In the genomic region with DNA sequence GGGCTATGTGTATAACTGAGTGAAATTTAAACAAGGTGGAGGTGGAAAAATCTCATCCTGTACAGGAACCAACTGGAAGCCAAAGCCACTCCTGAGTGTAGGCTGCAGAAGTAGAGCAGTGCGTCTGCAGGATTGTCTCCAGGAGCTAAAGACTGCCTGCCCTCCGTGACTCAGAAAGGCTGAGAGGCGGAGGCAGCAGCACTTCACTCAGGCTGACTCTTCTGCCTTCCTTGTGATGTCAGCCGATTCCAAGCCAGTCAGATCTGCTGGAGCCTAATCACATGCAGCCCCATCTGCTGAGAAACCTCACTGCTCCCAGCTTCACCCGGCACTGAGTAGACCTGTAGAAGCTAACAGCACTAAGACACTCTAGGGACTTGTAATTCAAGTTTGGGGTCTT, we compare ENCODE assay signal across 26 mouse cellular contexts. TPM values are rescaled to one million over a fixed set of nuclear protein-coding genes. Genes with fewer than 3 reads are reported as not detected.
DNase-seq lines count a peak whose midpoint lies in the region; ATAC-seq and TF ChIP-seq lines count a peak whose summit lies in the region.
"Had no signal": no experiment of that assay in that cellular context is flagged by ENCODE, and none has a peak within 500 bp of the region (broad histone marks: within the 10 kb centered on the region; RNA-seq: fewer than 3 reads in every experiment).

No protein-coding gene starts in this region.

- H3K9me3 ChIP-seq in hindbrain, embryonic 12.5 days (replicated peaks), result no peaks in the 10 kb centered on the region
- H3K9me3 ChIP-seq: embryonic facial prominence, embryonic 10.5 days; embryonic facial prominence, embryonic 12.5 days; forebrain, embryonic 13.5 days; forebrain, embryonic 15.5 days had no signal

- H3K4me3 ChIP-seq in left cerebral cortex, adult 2 months, result no peak overlapping the region
- no peak overlapping the region for H3K4me3 ChIP-seq in hindbrain, embryonic 12.5 days
- H3K4me3 ChIP-seq: embryonic facial prominence, embryonic 10.5 days; embryonic facial prominence, embryonic 12.5 days; forebrain, embryonic 13.5 days; forebrain, embryonic 15.5 days had no signal

- no peaks in the 10 kb centered on the region for H3K4me1 ChIP-seq in hindbrain, embryonic 12.5 days
- H3K4me1 ChIP-seq: embryonic facial prominence, embryonic 10.5 days; embryonic facial prominence, embryonic 12.5 days; forebrain, embryonic 13.5 days; forebrain, embryonic 15.5 days had no signal

- no peak overlapping the region for H3K27ac ChIP-seq in left cerebral cortex, adult 2 months
- no peak overlapping the region for H3K27ac ChIP-seq in hindbrain, embryonic 12.5 days
- H3K27ac ChIP-seq: embryonic facial prominence, embryonic 10.5 days; embryonic facial prominence, embryonic 12.5 days; forebrain, embryonic 13.5 days; forebrain, embryonic 15.5 days had no signal

- intact Hi-C loops in left cerebral cortex, adult 2 months (cut with DNase I), result loop anchor here (5.0 kb wide), 1 partner anchor 130 kb away; a partner anchor contains a TSS
- intact Hi-C loops in left cerebral cortex, postnatal 4 days (cut with DNase I), result no loop called here

- no peak overlapping the region for H3K4me2 ChIP-seq in hindbrain, embryonic 12.5 days (replicated peaks)
- H3K4me2 ChIP-seq: embryonic facial prominence, embryonic 12.5 days; forebrain, embryonic 13.5 days; forebrain, embryonic 15.5 days had no signal

- no peak overlapping the region for H3K9ac ChIP-seq in hindbrain, embryonic 12.5 days
- H3K9ac ChIP-seq: embryonic facial prominence, embryonic 12.5 days; forebrain, embryonic 13.5 days; forebrain, embryonic 15.5 days had no signal

- 93% methylated on average over 5 of the region's 5 CpGs for WGBS in hindbrain, embryonic 12.5 days

- H3K27me3 ChIP-seq in hindbrain, embryonic 12.5 days, result no peaks in the 10 kb centered on the region
- H3K27me3 ChIP-seq: embryonic facial prominence, embryonic 12.5 days; forebrain, embryonic 13.5 days; forebrain, embryonic 15.5 days had no signal

- ATAC-seq in hindbrain, embryonic 12.5 days (ENCODE audit: low FRiP score), result no peak
- ATAC-seq: forebrain, embryonic 13.5 days; forebrain, embryonic 15.5 days had no signal

- DNase-seq in frontal cortex, postnatal 36 days (ENCODE audit: low spot score in 2 of 2), result peak; percentile 3 to 12
- no peak for DNase-seq in frontal cortex, postnatal 10 days (ENCODE audit: low spot score in 2 of 2)
- peak; percentile 10 to 16 for DNase-seq in left cerebral cortex, adult 2 months (ENCODE audit: extremely low spot score in 1 of 2, low spot score in 2 of 2)
- no peak for DNase-seq in left cerebral cortex, postnatal 4 days
- DNase-seq in brain, adult 2 months (ENCODE audit: low read depth, low spot score), result peak; percentile 73
- peak; percentile 28 for DNase-seq in telencephalon, adult 2 months (ENCODE audit: low read depth, low spot score)
- DNase-seq: adrenal gland, adult 2 months; adrenal gland, postnatal 10 days; adrenal gland, postnatal 25 days; cerebellum, adult 11-12 months; cerebellum, adult 2 months; cerebellum, adult 9-10 months; cerebellum, postnatal 10 days; cerebellum, postnatal 25 days had no signal

- no peak for TF ChIP-seq CTCF in left cerebral cortex, adult 2 months (IDR thresholded peaks at IDR 0.05)

- peaks cover 51% of the 10 kb centered on the region for H3K36me3 ChIP-seq in hindbrain, embryonic 12.5 days

RNA-seq across cellular contexts. Expression of a gene that starts 8.7 kb away (rescaled TPM):
- total RNA-seq in left cerebral cortex, adult 2 months (2021), result under 1 TPM; 0.32 to 0.33 TPM
- total RNA-seq in left cerebral cortex, postnatal 4 days (2021), result under 1 TPM; 0.34 to 0.36 TPM
- polyA plus RNA-seq in hindbrain, embryonic 12.5 days (2016; fragmentation: Nextera tagmentation; extraction: Ambion mirVana), result not detected in 2 replicates
- total RNA-seq: adrenal gland, postnatal 10 days; adrenal gland, postnatal 4 days; MEL had no signal
- polyA plus RNA-seq: adrenal gland, adult 2 months; C2C12; cerebellum, adult 2 months; embryonic facial prominence, embryonic 12.5 days; embryonic facial prominence, embryonic 14.5 days; forebrain, embryonic 11.5 days; forebrain, embryonic 15.5 days had no signal

RNA-seq across cellular contexts. Expression of a gene that starts 11.0 kb away (rescaled TPM):
- total RNA-seq in left cerebral cortex, adult 2 months (2021), result not detected
- total RNA-seq in left cerebral cortex, postnatal 4 days (2021), result not detected
- polyA plus RNA-seq in hindbrain, embryonic 12.5 days (2016; fragmentation: Nextera tagmentation; extraction: Ambion mirVana), result not detected in 2 replicates
- total RNA-seq: adrenal gland, adult 2 months; adrenal gland, postnatal 10 days; adrenal gland, postnatal 25 days; adrenal gland, postnatal 4 days; MEL had no signal
- polyA plus RNA-seq: adrenal gland, adult 2 months; C2C12; cortical plate, adult 2 months; embryonic facial prominence, embryonic 14.5 days; forebrain, embryonic 11.5 days; forebrain, embryonic 15.5 days had no signal

RNA-seq across cellular contexts. Expression of a gene that starts 11.2 kb away (rescaled TPM):
- 10 to 100 TPM; 30.2 to 30.9 TPM for total RNA-seq in left cerebral cortex, adult 2 months (2021)
- 10 to 100 TPM; 38.1 to 38.2 TPM for total RNA-seq in left cerebral cortex, postnatal 4 days (2021)
- 150 and 156 TPM in 2 replicates for polyA plus RNA-seq in hindbrain, embryonic 12.5 days (2016; fragmentation: Nextera tagmentation; extraction: Ambion mirVana)

RNA-seq across cellular contexts. Expression of a gene that starts 37.0 kb away (rescaled TPM):
- not detected for total RNA-seq in left cerebral cortex, adult 2 months (2021)
- not detected for total RNA-seq in left cerebral cortex, postnatal 4 days (2021)
- polyA plus RNA-seq in hindbrain, embryonic 12.5 days (2016; fragmentation: Nextera tagmentation; extraction: Ambion mirVana), result not detected in 2 replicates
- total RNA-seq: adrenal gland, adult 2 months; adrenal gland, postnatal 10 days; adrenal gland, postnatal 25 days; adrenal gland, postnatal 4 days; ES-E14; MEL had no signal
- polyA plus RNA-seq: adrenal gland, adult 2 months; C2C12; cerebellum, adult 2 months; cortical plate, adult 2 months; embryonic facial prominence, embryonic 10.5 days; embryonic facial prominence, embryonic 12.5 days; embryonic facial prominence, embryonic 14.5 days; forebrain, embryonic 11.5 days; forebrain, embryonic 13.5 days; forebrain, embryonic 15.5 days had no signal

RNA-seq across cellular contexts. Expression of a gene that starts 43.4 kb away (rescaled TPM):
- total RNA-seq in left cerebral cortex, adult 2 months (2021), result under 1 TPM in 1 of 2 experiments, not detected in 1; 0.41 TPM
- total RNA-seq in left cerebral cortex, postnatal 4 days (2021), result not detected
- 0.29 TPM in 1 of 2 replicates, not detected in the other for polyA plus RNA-seq in hindbrain, embryonic 12.5 days (2016; fragmentation: Nextera tagmentation; extraction: Ambion mirVana)
- total RNA-seq: adrenal gland, adult 2 months; adrenal gland, postnatal 10 days; adrenal gland, postnatal 25 days; adrenal gland, postnatal 4 days; ES-E14; MEL had no signal
- polyA plus RNA-seq: adrenal gland, adult 2 months; C2C12; embryonic facial prominence, embryonic 10.5 days; embryonic facial prominence, embryonic 12.5 days had no signal

Comparison
In these comparisons a context has a peak if more than half of its experiments do, and no peak if none do; other contexts are left out.
1. DNase-seq: peak in frontal cortex, postnatal 36 days (2 of 2), left cerebral cortex, adult 2 months (2 of 2), brain, adult 2 months (single experiment) and telencephalon, adult 2 months (single experiment); none in frontal cortex, postnatal 10 days (0 of 2) and left cerebral cortex, postnatal 4 days (single experiment).